Mouse (Mus musculus): Measurements from ENCODE around the gene Dhdds. TPM values are rescaled to one million over a fixed set of nuclear protein-coding genes. Genes with fewer than 3 reads are reported as not detected.

Gene Dhdds
- polyA plus RNA-seq, 1 experiment from 2014 or later, result 42.4 TPM

DNA sequence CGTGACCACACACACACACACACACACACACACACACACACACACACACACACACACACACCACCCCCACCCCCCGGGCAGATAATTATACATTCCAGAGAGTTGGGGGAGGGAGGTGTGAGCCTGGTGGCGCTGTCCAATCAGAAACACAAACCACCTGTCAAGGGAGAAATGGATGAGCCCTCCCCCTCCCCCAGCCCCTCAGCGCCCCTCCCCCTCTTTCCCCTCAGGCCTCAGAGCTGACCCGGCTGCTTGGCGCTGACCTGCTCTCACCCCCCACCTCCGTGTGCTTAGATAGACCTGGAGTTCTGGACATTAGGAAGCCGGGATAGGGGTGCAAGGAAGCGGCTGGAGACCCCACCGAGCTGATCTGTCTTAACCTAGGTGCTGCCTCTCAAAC is 18.5 kb upstream of the Dhdds start:
- peak overlapping the region; percentile 80 for H3K4me2 ChIP-seq
- H3K27me3 ChIP-seq (ENCODE audit: control insufficient read depth, insufficient read depth, low read length), result no peaks in the 10 kb centered on the region
- peak; percentile 62 for ATAC-seq (ENCODE audit: low FRiP score)
- H3K9me3 ChIP-seq (ENCODE audit: control insufficient read depth, low read length), result no peaks in the 10 kb centered on the region
- peak overlapping the region; percentile 61 for H3K4me3 ChIP-seq (ENCODE audit: low read depth, low read length)
- peaks cover 45% of the 10 kb centered on the region for H3K4me1 ChIP-seq (ENCODE audit: control insufficient read depth, insufficient read depth, low read length)
- peak; percentile 95 for DNase-seq (ENCODE audit: low spot score, missing footprints)
- 0% methylated on average over 9 of the region's 10 CpGs for WGBS
- H3K9ac ChIP-seq (ENCODE audit: low read length), result peak overlapping the region; percentile 52
- peak overlapping the region; percentile 86 for H3K27ac ChIP-seq (ENCODE audit: low read depth, low read length)
- no peaks in the 10 kb centered on the region for H3K36me3 ChIP-seq (ENCODE audit: control insufficient read depth, insufficient read depth, low read length)

GRCm38 (mm10) chr4:134018779-134019145 is 18.0 kb upstream of the Dhdds start, which contains the start of gene Lin28a:
Gene Lin28a (minus strand): TSS chr4:134018841.
- Histone ChIP-seq H3K27me3 (ENCODE audit: control insufficient read depth, insufficient read depth, low read length) (no peaks in the 10 kb centered on the region), H3K4me1 (ENCODE audit: control insufficient read depth, insufficient read depth, low read length) (peaks cover 49% of the 10 kb centered on the region), H3K9me3 (ENCODE audit: control insufficient read depth, low read length) (no peaks in the 10 kb centered on the region), H3K4me3 (ENCODE audit: low read depth, low read length) (peak within 1 kb of the TSS; percentile 61), H3K27ac (ENCODE audit: low read depth, low read length) (peak within 1 kb of the TSS; percentile 86), H3K4me2 (peak within 1 kb of the TSS; percentile 80), H3K36me3 (ENCODE audit: control insufficient read depth, insufficient read depth, low read length) (no peaks in the 10 kb centered on the region), H3K9ac (ENCODE audit: low read length) (peak within 1 kb of the TSS; percentile 71)
- ATAC-seq (ENCODE audit: low FRiP score) (peak; percentile 52), DNase-seq (ENCODE audit: low spot score, missing footprints) (no peak)
- WGBS, result 0% methylated on average over 9 of the region's 9 CpGs

DNA sequence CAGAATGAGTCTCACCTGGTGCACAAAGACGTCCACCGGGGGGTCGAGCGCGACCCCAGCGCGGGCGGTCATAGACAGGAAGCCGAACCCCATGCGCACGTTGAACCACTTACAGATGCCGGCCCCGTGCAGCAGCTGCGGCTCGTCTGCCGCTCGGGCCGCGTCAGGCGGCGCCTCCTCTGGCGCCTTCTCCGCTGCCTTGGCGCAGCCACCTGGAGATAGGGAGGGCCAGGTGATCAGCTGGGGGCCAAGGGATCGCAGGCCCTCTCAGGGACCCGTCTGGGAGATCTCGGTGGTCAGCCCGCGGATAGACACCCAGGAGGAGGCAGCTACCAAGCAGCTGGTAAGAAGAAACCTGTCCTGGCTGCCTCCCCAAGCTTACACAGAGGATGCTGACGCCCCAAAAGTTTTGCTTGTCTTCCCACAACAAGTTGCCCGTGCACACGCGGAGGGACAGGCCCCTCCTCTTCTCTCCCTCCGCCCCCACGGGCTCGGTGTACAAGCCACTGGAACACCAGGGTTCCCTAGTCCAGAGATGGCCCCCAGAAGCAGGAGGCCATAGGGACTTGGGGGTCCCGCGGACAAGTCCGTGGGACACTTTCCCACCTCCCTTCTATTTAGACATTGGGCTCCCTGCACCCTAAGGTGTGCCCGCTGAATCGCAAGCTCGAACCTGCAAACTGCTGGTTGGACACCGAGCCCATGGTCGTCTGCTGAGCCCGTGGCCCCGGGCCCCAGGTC is 17.5 kb upstream of the Dhdds start:
- Histone ChIP-seq H3K9ac (ENCODE audit: low read length) (peak overlapping the region; percentile 71), H3K9me3 (ENCODE audit: control insufficient read depth, low read length) (no peaks in the 10 kb centered on the region), H3K4me2 (peak overlapping the region; percentile 80), H3K36me3 (ENCODE audit: control insufficient read depth, insufficient read depth, low read length) (no peaks in the 10 kb centered on the region), H3K27ac (ENCODE audit: low read depth, low read length) (peak overlapping the region; percentile 83), H3K4me1 (ENCODE audit: control insufficient read depth, insufficient read depth, low read length) (peaks cover 54% of the 10 kb centered on the region), H3K27me3 (ENCODE audit: control insufficient read depth, insufficient read depth, low read length) (no peaks in the 10 kb centered on the region), H3K4me3 (ENCODE audit: low read depth, low read length) (peak overlapping the region; percentile 61)
- under 1% methylated on average over 46 of the region's 46 CpGs for WGBS
- DNase-seq (ENCODE audit: low spot score, missing footprints), result peak; percentile 95
- peak; percentile 26; the same call in 1 of the 2 replicates for ATAC-seq (ENCODE audit: low FRiP score)

DNA sequence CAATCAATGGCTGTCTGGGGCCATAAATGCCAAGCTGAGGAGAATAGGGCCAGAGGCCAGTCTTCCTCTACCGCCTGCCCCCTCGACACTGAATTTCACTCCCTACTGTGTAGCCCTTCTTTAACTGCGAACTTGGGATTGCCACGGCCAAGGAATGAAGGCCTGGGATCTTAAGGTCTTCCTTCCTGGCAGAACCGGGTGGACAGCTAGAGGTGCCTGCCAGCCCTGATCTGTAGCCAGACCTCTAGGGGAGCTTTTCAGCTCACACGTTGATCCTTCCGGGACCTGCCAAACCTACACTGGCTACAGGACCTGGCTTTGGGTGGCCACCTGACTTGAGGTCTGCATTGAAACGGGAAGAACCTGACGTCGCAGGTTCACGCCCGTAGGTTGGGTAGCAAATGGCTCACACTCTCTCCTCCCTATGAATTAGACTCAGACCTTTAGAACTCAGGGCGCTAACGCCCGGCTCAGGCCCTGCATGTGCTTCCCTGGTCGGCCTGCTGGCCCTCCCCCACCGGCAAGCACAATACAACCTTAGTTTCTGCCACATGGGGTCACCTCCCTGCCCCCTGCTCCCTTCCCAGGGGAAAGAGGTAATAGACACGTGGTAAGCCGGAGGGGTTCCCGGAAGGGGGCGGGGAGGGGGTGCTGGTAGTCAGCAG is 16.6 kb upstream of the Dhdds start:
- Histone ChIP-seq H3K4me3 (ENCODE audit: low read depth, low read length) (peak overlapping the region; percentile 61), H3K4me2 (peak overlapping the region; percentile 80), H3K9ac (ENCODE audit: low read length) (peak overlapping the region; percentile 71), H3K9me3 (ENCODE audit: control insufficient read depth, low read length) (no peaks in the 10 kb centered on the region), H3K27ac (ENCODE audit: low read depth, low read length) (peak overlapping the region; percentile 83), H3K4me1 (ENCODE audit: control insufficient read depth, insufficient read depth, low read length) (peaks cover 62% of the 10 kb centered on the region), H3K36me3 (ENCODE audit: control insufficient read depth, insufficient read depth, low read length) (no peaks in the 10 kb centered on the region), H3K27me3 (ENCODE audit: control insufficient read depth, insufficient read depth, low read length) (no peaks in the 10 kb centered on the region)
- DNase-seq (ENCODE audit: low spot score, missing footprints) (peak; percentile 96), ATAC-seq (ENCODE audit: low FRiP score) (no peak)
- WGBS, result under 1% methylated on average over 21 of the region's 21 CpGs

GRCm38 (mm10) chr4:134016767-134017166 is 16.0 kb upstream of the Dhdds start:
- ATAC-seq (ENCODE audit: low FRiP score) (no peak), DNase-seq (ENCODE audit: low spot score, missing footprints) (peak; percentile 95)
- peak overlapping the region; percentile 80 for H3K4me2 ChIP-seq
- H3K4me3 ChIP-seq (ENCODE audit: low read depth, low read length), result peak overlapping the region; percentile 61
- peak overlapping the region; percentile 71 for H3K9ac ChIP-seq (ENCODE audit: low read length)
- 2% methylated on average over 8 of the region's 8 CpGs for WGBS
- H3K27me3 ChIP-seq (ENCODE audit: control insufficient read depth, insufficient read depth, low read length), result no peaks in the 10 kb centered on the region
- H3K4me1 ChIP-seq (ENCODE audit: control insufficient read depth, insufficient read depth, low read length), result peaks cover 68% of the 10 kb centered on the region
- H3K9me3 ChIP-seq (ENCODE audit: control insufficient read depth, low read length), result no peaks in the 10 kb centered on the region
- H3K27ac ChIP-seq (ENCODE audit: low read depth, low read length), result peak overlapping the region; percentile 83
- no peaks in the 10 kb centered on the region for H3K36me3 ChIP-seq (ENCODE audit: control insufficient read depth, insufficient read depth, low read length)

DNA sequence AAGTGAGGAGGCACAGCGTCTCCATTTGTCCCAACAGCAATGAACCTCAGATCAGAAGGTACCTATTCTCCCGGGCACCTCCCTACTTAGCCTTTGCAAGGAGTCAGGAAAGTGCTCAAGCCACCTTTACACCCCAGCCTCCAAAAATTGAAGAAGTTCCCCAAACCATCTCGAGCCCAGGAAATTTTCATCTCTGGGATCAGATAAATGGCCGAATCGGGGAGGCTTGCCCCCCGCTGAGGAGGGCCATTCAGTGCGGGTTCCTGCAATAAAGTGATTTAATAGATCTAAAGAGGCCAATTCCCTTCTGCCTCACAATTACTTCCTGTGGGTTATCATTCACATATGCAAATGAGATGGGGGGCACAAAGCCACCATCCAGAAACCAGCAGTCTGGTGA is 15.5 kb upstream of the Dhdds start:
- Histone ChIP-seq H3K4me2 (peak overlapping the region; percentile 80), H3K4me1 (ENCODE audit: control insufficient read depth, insufficient read depth, low read length) (peaks cover 73% of the 10 kb centered on the region), H3K4me3 (ENCODE audit: low read depth, low read length) (peak overlapping the region; percentile 61), H3K9me3 (ENCODE audit: control insufficient read depth, low read length) (no peaks in the 10 kb centered on the region), H3K36me3 (ENCODE audit: control insufficient read depth, insufficient read depth, low read length) (no peaks in the 10 kb centered on the region), H3K27ac (ENCODE audit: low read depth, low read length) (peak overlapping the region; percentile 52; the same call in 1 of the 2 replicates), H3K9ac (ENCODE audit: low read length) (peak overlapping the region; percentile 71), H3K27me3 (ENCODE audit: control insufficient read depth, insufficient read depth, low read length) (no peaks in the 10 kb centered on the region)
- ATAC-seq (ENCODE audit: low FRiP score) (no peak), DNase-seq (ENCODE audit: low spot score, missing footprints) (peak; percentile 89)
- WGBS, result 3% methylated on average over 7 of the region's 7 CpGs

DNA sequence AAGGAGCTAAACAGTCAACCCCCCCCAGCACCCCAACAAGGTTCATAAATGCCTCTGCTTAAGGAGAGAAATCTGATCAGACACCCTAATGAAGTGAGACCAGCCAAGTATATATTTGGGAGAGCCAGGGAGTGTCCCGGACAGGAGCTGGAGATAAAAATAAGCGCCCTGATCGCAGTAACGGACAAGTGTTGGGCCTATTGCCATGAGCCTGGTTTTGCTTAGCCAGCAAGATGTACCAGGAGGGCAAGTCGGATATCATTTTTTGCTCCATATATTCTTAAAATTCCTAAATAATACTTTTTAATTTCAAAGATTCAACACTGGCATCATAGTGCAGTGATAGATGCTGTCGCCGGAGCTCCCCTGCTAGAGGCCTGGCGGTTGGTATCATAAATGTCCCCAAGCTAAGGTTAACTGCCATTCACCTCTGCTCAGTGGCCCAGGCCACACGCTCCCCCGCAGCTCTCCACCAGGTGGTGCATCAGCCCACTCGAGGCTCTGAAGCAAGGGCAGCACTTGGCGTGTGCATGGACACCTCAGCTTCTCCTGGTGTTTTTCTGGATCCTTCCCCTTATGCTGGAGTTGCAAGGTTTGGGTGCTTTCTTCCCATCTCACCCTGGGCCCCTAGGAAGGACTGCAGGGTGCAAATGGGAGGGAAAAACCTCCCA is 12.3 kb upstream of the Dhdds start:
- ATAC-seq (ENCODE audit: low FRiP score), result peak; percentile 36; the same call in 1 of the 2 replicates
- no peaks in the 10 kb centered on the region for H3K27me3 ChIP-seq (ENCODE audit: control insufficient read depth, insufficient read depth, low read length)
- 40% methylated on average over 12 of the region's 12 CpGs for WGBS
- no peak overlapping the region for H3K27ac ChIP-seq (ENCODE audit: low read depth, low read length)
- H3K9me3 ChIP-seq (ENCODE audit: control insufficient read depth, low read length), result no peaks in the 10 kb centered on the region
- no peak overlapping the region for H3K4me2 ChIP-seq
- peak; percentile 90 for DNase-seq (ENCODE audit: low spot score, missing footprints)
- no peaks in the 10 kb centered on the region for H3K36me3 ChIP-seq (ENCODE audit: control insufficient read depth, insufficient read depth, low read length)
- H3K4me1 ChIP-seq (ENCODE audit: control insufficient read depth, insufficient read depth, low read length), result peaks cover 59% of the 10 kb centered on the region
- no peak overlapping the region; the same call in 1 of the 2 replicates for H3K9ac ChIP-seq (ENCODE audit: low read length)
- no peak overlapping the region for H3K4me3 ChIP-seq (ENCODE audit: low read depth, low read length)

GRCm38 (mm10) chr4:134011450-134012414 is 11.0 kb upstream of the Dhdds start:
- peak overlapping the region; percentile 41 for H3K9ac ChIP-seq (ENCODE audit: low read length)
- no peaks in the 10 kb centered on the region for H3K27me3 ChIP-seq (ENCODE audit: control insufficient read depth, insufficient read depth, low read length)
- peaks cover 47% of the 10 kb centered on the region for H3K4me1 ChIP-seq (ENCODE audit: control insufficient read depth, insufficient read depth, low read length)
- 0 out of 2 replicates have a peak overlapping the region, but pooled peaks have one; percentile 2 for H3K4me3 ChIP-seq (ENCODE audit: low read depth, low read length)
- peak overlapping the region; percentile 30; the same call in 1 of the 2 replicates for H3K27ac ChIP-seq (ENCODE audit: low read depth, low read length)
- WGBS, result 3% methylated on average over 15 of the region's 16 CpGs
- no peaks in the 10 kb centered on the region for H3K9me3 ChIP-seq (ENCODE audit: control insufficient read depth, low read length)
- peak overlapping the region; percentile 38 for H3K4me2 ChIP-seq
- H3K36me3 ChIP-seq (ENCODE audit: control insufficient read depth, insufficient read depth, low read length), result no peaks in the 10 kb centered on the region
- DNase-seq (ENCODE audit: low spot score, missing footprints) (peak; percentile 91), ATAC-seq (ENCODE audit: low FRiP score) (peak; percentile 72)

All from midbrain, embryonic 11.5 days (tissue).